Mouse (Mus musculus) heart, adult 2 months (tissue): ENCODE results near the gene Plekha7. TPM values are rescaled to one million over a fixed set of nuclear protein-coding genes. Genes with fewer than 3 reads are reported as not detected.

Experiments used
- DNase-seq, 2 experiments: peaks; one replicate each; pipeline ENCODE4 v3.0.0; 2021
- H3K27ac ChIP-seq: fragments of 200-600 bp; 2 replicates; pipeline ENCODE4 v1.8.1; 2022
- H3K27me3 ChIP-seq: fragments of 200-500 bp; 2 replicates; pipeline ENCODE4 v1.6.1; 2012; ENCODE audit warnings: mild to moderate bottlenecking, low read length, inconsistent platforms, mixed read lengths; ENCODE audit not compliant: control insufficient read depth, insufficient read depth
- H3K36me3 ChIP-seq: fragments of 200-500 bp; 2 replicates; pipeline ENCODE4 v1.6.1; 2012; ENCODE audit warnings: low read length, inconsistent platforms; ENCODE audit not compliant: control insufficient read depth, insufficient read depth
- H3K4me1 ChIP-seq: fragments of 200-500 bp; 2 replicates; pipeline ENCODE4 v1.6.1; 2011; ENCODE audit warnings: low read length; ENCODE audit not compliant: control insufficient read depth, insufficient read depth
- H3K4me3 ChIP-seq: fragments of 200-600 bp; 2 replicates; pipeline ENCODE4 v1.8.1; 2022
- H3K79me2 ChIP-seq: fragments of 200-500 bp; replicated peaks from 2 replicates; pipeline ENCODE4 v1.6.1; 2012; ENCODE audit warnings: mild to moderate bottlenecking, inconsistent platforms, low read length, moderate library complexity, mixed read lengths; ENCODE audit not compliant: control insufficient read depth, insufficient read depth
- H3K9ac ChIP-seq: fragments of 200-500 bp; 2 replicates; pipeline ENCODE4 v1.6.1; 2012; ENCODE audit warnings: low read depth, mild to moderate bottlenecking, control low read depth, inconsistent platforms, low read length, mixed read lengths
- CTCF ChIP-seq: fragments of 200-600 bp; IDR thresholded peaks from 2 replicates; pipeline ENCODE4 v1.8.1; 2022; ENCODE audit warnings: antibody characterized with exemption, mild to moderate bottlenecking, moderate library complexity
- EP300 ChIP-seq: fragments of 200-500 bp; IDR thresholded peaks from 2 replicates; pipeline ENCODE4 v1.6.1; 2011; ENCODE audit warnings: low read depth, low read length, control low read depth; ENCODE audit not compliant: insufficient read depth
- POLR2A ChIP-seq: fragments of 200-500 bp; IDR thresholded peaks from 2 replicates; pipeline ENCODE4 v1.6.1; 2011; ENCODE audit warnings: mild to moderate bottlenecking, low read depth, low read length, control low read depth; ENCODE audit not compliant: insufficient read depth
- WGBS: fragments of 180-500 bp; shearing (Covaris S2); methylation state at CpG from one replicate; pipeline ENCODE4 v1.1.7; 2018; 5-methylcytosine and 5-hydroxymethylcytosine counted together
- intact Hi-C: fragments of 180-260 bp; cut with DNase I; formaldehyde crosslinking; loops from one replicate; pipeline ENCODE4 v1.15.1; 2025
- polyA plus RNA-seq: library from polyadenylated mRNA; depleted of rRNA; stranded (reverse); fragments of >200 nt; gene quantifications from 2 replicates; pipeline ENCODE4 v1.2.3, GENCODE M21; 2012
- total RNA-seq, 2 experiments: library from RNA; stranded (reverse); gene quantifications; 2 replicates each; pipeline ENCODE4 v1.2.3; 2021

Gene Plekha7
- total and polyA plus RNA-seq, 3 experiments = 4.5 to 13.7 (median 6.3) TPM

- H3K4me3 ChIP-seq = no peak overlapping the region
- intact Hi-C loops = no loop called here
- DNase-seq = peak; percentile 38 to 39
- no peaks in the 10 kb centered on the region for H3K79me2 ChIP-seq
- H3K27ac ChIP-seq = no peak overlapping the region
- no peak overlapping the region for H3K9ac ChIP-seq
- H3K4me1 ChIP-seq = no peaks in the 10 kb centered on the region
- TF ChIP-seq EP300 = no peak
- no peak for TF ChIP-seq POLR2A
- TF ChIP-seq CTCF = no peak
- no peaks in the 10 kb centered on the region for H3K27me3 ChIP-seq
- H3K36me3 ChIP-seq = no peaks in the 10 kb centered on the region
These were observed 31.9 kb downstream of the Plekha7 start for GRCm38 (mm10) chr7:116276315-116276714.

- Histone ChIP-seq H3K4me1 (no peaks in the 10 kb centered on the region), H3K27me3 (no peaks in the 10 kb centered on the region), H3K36me3 (no peaks in the 10 kb centered on the region), H3K9ac (no peak overlapping the region), H3K4me3 (no peak overlapping the region), H3K79me2 (no peaks in the 10 kb centered on the region), H3K27ac (no peak overlapping the region)
- WGBS = 88% methylated on average over 6 of the region's 6 CpGs
- TF ChIP-seq CTCF (no peak), POLR2A (no peak), EP300 (no peak)
- intact Hi-C loops = no loop called here
- DNase-seq = no peak
These were observed 35.1 kb downstream of the Plekha7 start for GRCm38 (mm10) chr7:116273111-116273510.

GRCm38 (mm10) chr7:116269501-116269995 is 38.6 kb downstream of the Plekha7 start:
- DNase-seq = no peak
- H3K4me1 ChIP-seq = no peaks in the 10 kb centered on the region
- no peak overlapping the region for H3K27ac ChIP-seq
- no peaks in the 10 kb centered on the region for H3K36me3 ChIP-seq
- no peak overlapping the region for H3K4me3 ChIP-seq
- no peaks in the 10 kb centered on the region for H3K79me2 ChIP-seq
- H3K27me3 ChIP-seq = no peaks in the 10 kb centered on the region
- 84% methylated on average over 6 of the region's 6 CpGs for WGBS
- no peak for TF ChIP-seq POLR2A
- TF ChIP-seq CTCF = no peak
- no peak for TF ChIP-seq EP300
- intact Hi-C loops = no loop called here
- H3K9ac ChIP-seq = no peak overlapping the region

GRCm38 (mm10) chr7:116268113-116268926 is 39.9 kb downstream of the Plekha7 start:
- TF ChIP-seq EP300 = no peak
- no peak for TF ChIP-seq CTCF
- no peak for TF ChIP-seq POLR2A
- intact Hi-C loops = no loop called here
- H3K36me3 ChIP-seq = no peaks in the 10 kb centered on the region
- DNase-seq = no peak
- H3K4me3 ChIP-seq = no peak overlapping the region
- 37% methylated on average over 13 of the region's 13 CpGs for WGBS
- H3K79me2 ChIP-seq = no peaks in the 10 kb centered on the region
- no peak overlapping the region for H3K9ac ChIP-seq
- no peaks in the 10 kb centered on the region for H3K27me3 ChIP-seq
- H3K27ac ChIP-seq = no peak overlapping the region
- H3K4me1 ChIP-seq = no peaks in the 10 kb centered on the region

GRCm38 (mm10) chr7:116263281-116263680 is 44.9 kb downstream of the Plekha7 start:
- intact Hi-C loops = no loop called here
- Histone ChIP-seq H3K4me1 (no peaks in the 10 kb centered on the region), H3K9ac (no peak overlapping the region)

GRCm38 (mm10) chr7:116262508-116262907 is 45.7 kb downstream of the Plekha7 start:
- WGBS = 53% methylated on average over 2 of the region's 2 CpGs
- Histone ChIP-seq H3K4me1 (no peaks in the 10 kb centered on the region), H3K4me3 (no peak overlapping the region), H3K36me3 (no peaks in the 10 kb centered on the region), H3K9ac (no peak overlapping the region), H3K79me2 (no peaks in the 10 kb centered on the region), H3K27me3 (no peaks in the 10 kb centered on the region), H3K27ac (no peak overlapping the region)
- DNase-seq = no peak
- TF ChIP-seq POLR2A (no peak), CTCF (no peak), EP300 (no peak)
- intact Hi-C loops = no loop called here

More at GRCm38 (mm10) chr7:116263281-116263680, 44.9 kb downstream of the Plekha7 start:
- Histone ChIP-seq H3K36me3 (no peaks in the 10 kb centered on the region), H3K27me3 (no peaks in the 10 kb centered on the region), H3K27ac (no peak overlapping the region), H3K4me3 (no peak overlapping the region), H3K79me2 (no peaks in the 10 kb centered on the region)
- TF ChIP-seq CTCF (no peak), POLR2A (no peak), EP300 (no peak)
- 80% methylated on average over 7 of the region's 7 CpGs for WGBS
- no peak for DNase-seq
